Mouse (Mus musculus): ENCODE data around the gene Rtn4ip1.

Gene Rtn4ip1

GRCm38 (mm10) chr10:44003551-44004151, 102.0 kb downstream of the Rtn4ip1 start:
- DNase-seq: peak; percentile 75

GRCm38 (mm10) chr10:44004221-44004751, 102.7 kb downstream of the Rtn4ip1 start:
- no peak for DNase-seq

GRCm38 (mm10) chr10:44005677-44006641, 104.4 kb downstream of the Rtn4ip1 start:
- peak; percentile 33 for DNase-seq

Data from thymus, postnatal 25 days (tissue).